Mouse (Mus musculus): ENCODE results near the gene Pik3r3. TPM values are rescaled to one million over a fixed set of nuclear protein-coding genes. Genes with fewer than 3 reads are reported as not detected.

The Pik3r3 gene
- total and polyA plus RNA-seq, 2 experiments from 2014 or later: 37.8 to 39.8 TPM

DNA sequence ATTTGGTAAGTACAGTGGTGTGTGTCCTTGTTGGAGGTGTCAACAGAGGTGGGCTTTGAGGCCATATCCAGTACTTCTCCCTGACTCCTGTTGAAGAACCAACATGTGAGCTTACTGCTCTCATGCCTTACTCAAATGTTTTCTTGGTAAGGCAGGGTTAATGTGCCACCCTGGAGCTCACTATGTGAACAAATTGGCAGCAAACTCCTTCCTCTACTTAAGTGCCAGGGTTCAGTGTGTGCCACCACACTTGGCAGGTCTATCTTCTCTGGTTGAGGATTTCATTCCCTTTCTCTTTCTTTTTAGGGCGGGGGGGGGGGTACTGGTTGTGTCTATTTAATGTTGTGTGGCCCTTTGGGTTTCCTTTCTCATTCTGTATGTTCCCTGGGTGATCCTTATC lies 83.1 kb downstream of the Pik3r3 start:
- Histone ChIP-seq H3K4me1 (ENCODE audit: insufficient read depth, low read length) (no peaks in the 10 kb centered on the region), H3K36me3 (ENCODE audit: insufficient read depth, low read length) (peaks cover 56% of the 10 kb centered on the region), H3K9me3 (ENCODE audit: low read length) (no peaks in the 10 kb centered on the region), H3K4me2 (ENCODE audit: low read depth, low read length) (no peak overlapping the region), H3K27ac (no peak overlapping the region), H3K4me3 (ENCODE audit: low read length) (no peak overlapping the region), H3K27me3 (ENCODE audit: insufficient read depth, low read length) (no peaks in the 10 kb centered on the region), H3K9ac (replicated peaks; ENCODE audit: low read length) (no peak overlapping the region)
- 16% methylated on average over 1 of the region's 1 CpGs for WGBS
- DNase-seq (ENCODE audit: low spot score): no peak
- no peak for TF ChIP-seq CTCF (IDR thresholded peaks at IDR 0.05; ENCODE audit: low read depth)
- no peak for ATAC-seq

DNA sequence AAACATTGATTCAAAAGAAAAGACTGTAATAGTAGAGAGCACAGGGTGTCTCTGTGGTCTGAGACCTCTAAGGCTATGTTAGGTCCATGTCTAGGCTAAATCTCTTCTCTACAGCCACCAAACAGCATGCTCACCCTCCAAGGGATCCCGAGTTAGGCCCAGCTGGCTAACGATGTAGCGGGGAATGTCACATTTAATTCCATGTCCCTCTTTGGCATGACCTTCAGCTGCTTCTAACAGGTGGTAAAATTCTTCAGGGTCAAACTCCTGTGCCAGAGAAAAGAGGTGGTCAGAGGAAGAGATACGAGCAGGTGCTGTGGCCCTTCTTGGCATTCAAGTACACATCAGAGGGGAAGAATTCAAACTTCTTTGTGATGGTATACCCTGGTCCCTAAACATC lies 96.2 kb downstream of the Pik3r3 start:
- ATAC-seq: no peak

DNA sequence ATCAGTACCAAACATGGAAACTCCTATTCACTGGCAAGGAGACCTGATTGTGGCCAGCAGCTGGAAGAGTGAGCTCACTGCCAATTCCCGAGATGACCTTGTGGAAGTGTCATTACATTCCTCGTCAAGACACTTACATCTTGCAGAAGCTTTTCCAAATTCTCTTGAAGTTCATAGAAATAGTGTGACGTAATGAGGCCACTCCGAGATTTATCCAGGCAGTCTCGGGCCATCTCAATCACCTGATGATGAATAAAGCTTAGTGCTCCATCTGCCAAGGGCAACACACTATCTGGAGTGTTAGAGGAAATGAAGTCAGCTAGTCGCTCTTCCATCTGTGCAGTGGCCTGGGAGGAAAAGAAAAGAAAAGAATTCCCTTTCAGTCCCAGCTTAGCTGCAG lies 100.7 kb downstream of the Pik3r3 start:
- H3K4me3 ChIP-seq (ENCODE audit: low read length): no peak overlapping the region
- H3K27ac ChIP-seq: no peak overlapping the region
- no peaks in the 10 kb centered on the region for H3K27me3 ChIP-seq (ENCODE audit: insufficient read depth, low read length)
- no peaks in the 10 kb centered on the region for H3K9me3 ChIP-seq (ENCODE audit: low read length)
- no peaks in the 10 kb centered on the region for H3K4me1 ChIP-seq (ENCODE audit: insufficient read depth, low read length)
- H3K4me2 ChIP-seq (ENCODE audit: low read depth, low read length): no peak overlapping the region
- DNase-seq (ENCODE audit: low spot score) (no peak), ATAC-seq (no peak)
- 92% methylated on average over 6 of the region's 6 CpGs for WGBS
- TF ChIP-seq CTCF (IDR thresholded peaks at IDR 0.05; ENCODE audit: low read depth): no peak
- H3K36me3 ChIP-seq (ENCODE audit: insufficient read depth, low read length): peaks cover 57% of the 10 kb centered on the region
- no peak overlapping the region for H3K9ac ChIP-seq (replicated peaks; ENCODE audit: low read length)

More for the DNA sequence above, 96.2 kb downstream of the Pik3r3 start:
- Histone ChIP-seq H3K9me3 (ENCODE audit: low read length) (no peaks in the 10 kb centered on the region), H3K4me2 (ENCODE audit: low read depth, low read length) (no peak overlapping the region), H3K27me3 (ENCODE audit: insufficient read depth, low read length) (no peaks in the 10 kb centered on the region), H3K4me3 (ENCODE audit: low read length) (no peak overlapping the region), H3K27ac (no peak overlapping the region), H3K4me1 (ENCODE audit: insufficient read depth, low read length) (no peaks in the 10 kb centered on the region), H3K9ac (replicated peaks; ENCODE audit: low read length) (no peak overlapping the region), H3K36me3 (ENCODE audit: insufficient read depth, low read length) (peaks cover 74% of the 10 kb centered on the region)
- no peak for DNase-seq (ENCODE audit: low spot score)
- TF ChIP-seq CTCF (IDR thresholded peaks at IDR 0.05; ENCODE audit: low read depth): no peak
- WGBS: 94% methylated on average over 4 of the region's 4 CpGs

DNA sequence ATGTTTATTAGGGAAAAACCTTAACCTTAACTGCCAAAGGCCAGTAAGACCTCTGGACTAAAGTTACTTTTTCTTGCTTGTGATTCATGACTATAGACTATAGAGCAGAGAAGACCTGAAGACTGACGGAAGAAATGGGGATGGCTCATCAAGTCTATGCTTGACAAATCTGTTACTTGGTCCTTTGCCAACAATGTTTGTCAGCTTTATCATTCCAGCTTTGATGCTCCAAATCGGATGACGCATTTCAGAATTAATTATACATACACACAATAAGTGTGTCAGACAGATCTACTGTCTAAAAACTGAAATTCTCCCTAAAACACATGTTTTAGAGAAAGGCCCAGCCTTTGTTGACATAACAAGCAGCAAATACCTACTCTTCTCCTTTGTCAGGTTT lies 107.8 kb downstream of the Pik3r3 start:
- no peak overlapping the region for H3K27ac ChIP-seq
- no peaks in the 10 kb centered on the region for H3K9me3 ChIP-seq (ENCODE audit: low read length)
- H3K4me1 ChIP-seq (ENCODE audit: insufficient read depth, low read length): no peaks in the 10 kb centered on the region
- DNase-seq (ENCODE audit: low spot score): no peak
- TF ChIP-seq CTCF (IDR thresholded peaks at IDR 0.05; ENCODE audit: low read depth): no peak
- WGBS: 82% methylated on average over 3 of the region's 3 CpGs
- no peak overlapping the region for H3K4me2 ChIP-seq (ENCODE audit: low read depth, low read length)
- no peak overlapping the region for H3K9ac ChIP-seq (replicated peaks; ENCODE audit: low read length)
- H3K36me3 ChIP-seq (ENCODE audit: insufficient read depth, low read length): peaks cover 34% of the 10 kb centered on the region; the same call in 1 of the 2 replicates
- H3K27me3 ChIP-seq (ENCODE audit: insufficient read depth, low read length): no peaks in the 10 kb centered on the region
- H3K4me3 ChIP-seq (ENCODE audit: low read length): no peak overlapping the region
- no peak for ATAC-seq

DNA sequence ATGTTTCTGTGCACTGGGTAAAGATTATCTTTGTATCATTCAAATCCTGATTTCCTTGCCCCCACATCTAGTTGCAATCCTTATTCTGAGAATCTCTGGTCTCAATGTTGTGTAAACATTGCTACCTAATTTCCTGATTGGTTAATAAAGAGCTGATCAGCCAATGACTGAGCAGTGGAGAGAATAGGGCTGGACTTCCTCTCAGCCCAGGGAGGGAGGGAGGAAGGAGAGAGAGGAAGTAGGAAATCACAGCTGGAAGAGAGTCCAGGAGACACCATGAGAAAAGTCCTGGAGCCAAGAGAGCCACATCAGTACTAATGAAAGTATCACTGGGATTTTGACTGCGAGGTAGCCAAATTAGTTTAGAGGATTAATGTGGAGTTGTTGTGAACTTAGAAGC lies 114.9 kb downstream of the Pik3r3 start:
- H3K4me3 ChIP-seq (ENCODE audit: low read length): no peak overlapping the region
- H3K27ac ChIP-seq: no peak overlapping the region
- WGBS: 84% methylated on average over 1 of the region's 1 CpGs
- no peak for TF ChIP-seq CTCF (IDR thresholded peaks at IDR 0.05; ENCODE audit: low read depth)
- DNase-seq (ENCODE audit: low spot score) (no peak), ATAC-seq (no peak)
- H3K9me3 ChIP-seq (ENCODE audit: low read length): no peaks in the 10 kb centered on the region
- H3K9ac ChIP-seq (replicated peaks; ENCODE audit: low read length): no peak overlapping the region
- 0 out of 2 replicates have a peak, but pooled peaks cover 3% of the 10 kb centered on the region for H3K36me3 ChIP-seq (ENCODE audit: insufficient read depth, low read length)
- H3K27me3 ChIP-seq (ENCODE audit: insufficient read depth, low read length): no peaks in the 10 kb centered on the region
- H3K4me2 ChIP-seq (ENCODE audit: low read depth, low read length): no peak overlapping the region
- H3K4me1 ChIP-seq (ENCODE audit: insufficient read depth, low read length): no peaks in the 10 kb centered on the region

DNA sequence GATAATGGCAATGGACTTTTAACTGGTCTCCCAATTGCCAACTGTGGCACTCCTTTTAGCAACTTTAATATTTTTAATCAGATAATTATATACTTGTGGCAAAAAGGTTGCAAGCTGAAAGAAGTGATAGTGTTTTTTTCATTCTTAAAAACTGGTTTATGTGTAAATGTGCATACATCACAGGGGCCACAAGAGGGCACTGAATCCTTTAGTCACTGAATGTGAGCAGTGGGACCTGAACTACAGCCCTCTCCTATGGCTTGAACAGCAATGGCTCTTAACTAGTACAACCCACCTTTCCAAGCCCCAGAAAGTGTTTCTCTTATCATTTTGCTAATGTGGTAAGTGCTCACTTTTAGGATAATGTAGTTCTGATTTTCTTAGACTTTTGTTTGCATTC lies 120.7 kb downstream of the Pik3r3 start:
- Histone ChIP-seq H3K4me3 (ENCODE audit: low read length) (no peak overlapping the region), H3K36me3 (ENCODE audit: insufficient read depth, low read length) (no peaks in the 10 kb centered on the region), H3K9ac (replicated peaks; ENCODE audit: low read length) (no peak overlapping the region), H3K27me3 (ENCODE audit: insufficient read depth, low read length) (no peaks in the 10 kb centered on the region), H3K4me2 (ENCODE audit: low read depth, low read length) (no peak overlapping the region), H3K27ac (no peak overlapping the region), H3K9me3 (ENCODE audit: low read length) (no peaks in the 10 kb centered on the region), H3K4me1 (ENCODE audit: insufficient read depth, low read length) (no peaks in the 10 kb centered on the region)
- peak; percentile 84 for TF ChIP-seq CTCF (IDR thresholded peaks at IDR 0.05; ENCODE audit: low read depth)
- peak; percentile 87 for DNase-seq (ENCODE audit: low spot score)
- 0 out of 2 replicates have a peak, but pooled peaks have one; percentile 51 for ATAC-seq

DNA sequence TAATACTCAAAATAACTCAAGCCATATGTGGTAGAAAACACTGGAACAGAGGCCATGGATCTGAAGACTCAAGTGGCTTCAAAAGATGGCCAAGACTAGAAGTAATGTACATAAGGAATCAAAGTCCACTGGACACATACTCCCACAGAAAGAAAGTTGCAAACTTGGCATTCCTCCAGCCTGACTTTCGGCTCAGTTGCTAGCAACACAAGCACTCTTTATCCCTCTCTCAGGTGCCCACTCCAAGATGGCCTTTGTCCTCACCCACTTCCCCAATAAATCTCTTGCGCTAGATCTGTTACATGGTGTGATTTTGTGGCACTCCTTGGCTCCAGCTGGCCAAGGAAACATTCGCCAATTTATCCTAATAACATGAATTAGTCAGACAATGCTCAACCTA lies 131.1 kb downstream of the Pik3r3 start:
- DNase-seq (ENCODE audit: low spot score): peak; percentile 6
- no peak overlapping the region for H3K4me2 ChIP-seq (ENCODE audit: low read depth, low read length)
- peaks cover 3% of the 10 kb centered on the region; the same call in 1 of the 2 replicates for H3K36me3 ChIP-seq (ENCODE audit: insufficient read depth, low read length)
- H3K27ac ChIP-seq: no peak overlapping the region
- no peak overlapping the region for H3K4me3 ChIP-seq (ENCODE audit: low read length)
- TF ChIP-seq CTCF (IDR thresholded peaks at IDR 0.05; ENCODE audit: low read depth): no peak
- ATAC-seq: no peak
- H3K9me3 ChIP-seq (ENCODE audit: low read length): no peaks in the 10 kb centered on the region
- H3K27me3 ChIP-seq (ENCODE audit: insufficient read depth, low read length): no peaks in the 10 kb centered on the region
- 67% methylated on average over 3 of the region's 3 CpGs for WGBS
- no peaks in the 10 kb centered on the region for H3K4me1 ChIP-seq (ENCODE audit: insufficient read depth, low read length)
- no peak overlapping the region for H3K9ac ChIP-seq (replicated peaks; ENCODE audit: low read length)

Other genes with a start within 250 kb of the Pik3r3 start
- gene Faah, start 203.7 kb upstream of the Pik3r3 start, total RNA-seq (2014; rRNA removed): 17.6 and 48.1 TPM in 2 replicates
- 23.2 and 25.2 TPM in 2 replicates for gene Faah, start 203.7 kb upstream of the Pik3r3 start, polyA plus RNA-seq (2015; fragmentation: Nextera tagmentation; extraction: Ambion mirVana)
- 13.6 and 14.6 TPM in 2 replicates for gene Nsun4, start 167.7 kb upstream of the Pik3r3 start, total RNA-seq (2014; rRNA removed)
- gene Nsun4, start 167.7 kb upstream of the Pik3r3 start, polyA plus RNA-seq (2015; fragmentation: Nextera tagmentation; extraction: Ambion mirVana): 10.4 TPM in 2 replicates
- 186 and 220 TPM in 2 replicates for gene Uqcrh, start 146.5 kb upstream of the Pik3r3 start, total RNA-seq (2014; rRNA removed)
- 559 and 586 TPM in 2 replicates for gene Uqcrh, start 146.5 kb upstream of the Pik3r3 start, polyA plus RNA-seq (2015; fragmentation: Nextera tagmentation; extraction: Ambion mirVana)
- gene Lrrc41, start 146.3 kb upstream of the Pik3r3 start, total RNA-seq (2014; rRNA removed): 129 and 133 TPM in 2 replicates
- gene Lrrc41, start 146.3 kb upstream of the Pik3r3 start, polyA plus RNA-seq (2015; fragmentation: Nextera tagmentation; extraction: Ambion mirVana): 60.2 and 61.9 TPM in 2 replicates
- gene Rad54l, start 97.9 kb upstream of the Pik3r3 start, total RNA-seq (2014; rRNA removed): 3.8 and 5.3 TPM in 2 replicates
- 5.4 and 6.1 TPM in 2 replicates for gene Rad54l, start 97.9 kb upstream of the Pik3r3 start, polyA plus RNA-seq (2015; fragmentation: Nextera tagmentation; extraction: Ambion mirVana)
- gene Pomgnt1, start 97.8 kb upstream of the Pik3r3 start, total RNA-seq (2014; rRNA removed): 85.9 and 88.7 TPM in 2 replicates
- 59.4 and 63.3 TPM in 2 replicates for gene Pomgnt1, start 97.8 kb upstream of the Pik3r3 start, polyA plus RNA-seq (2015; fragmentation: Nextera tagmentation; extraction: Ambion mirVana)
- gene Lurap1, start 70.3 kb upstream of the Pik3r3 start, total RNA-seq (2014; rRNA removed): 6.2 and 7.9 TPM in 2 replicates
- gene Lurap1, start 70.3 kb upstream of the Pik3r3 start, polyA plus RNA-seq (2015; fragmentation: Nextera tagmentation; extraction: Ambion mirVana): 4.0 TPM in 2 replicates
- 0.16 and 0.40 TPM in 2 replicates for gene Tspan1, start 54.0 kb upstream of the Pik3r3 start, total RNA-seq (2014; rRNA removed)
- 0.21 and 0.34 TPM in 2 replicates for gene Tspan1, start 54.0 kb upstream of the Pik3r3 start, polyA plus RNA-seq (2015; fragmentation: Nextera tagmentation; extraction: Ambion mirVana)
- not detected in 2 replicates for gene 1700042G07Rik, start 48.2 kb upstream of the Pik3r3 start, total RNA-seq (2014; rRNA removed)
- gene 1700042G07Rik, start 48.2 kb upstream of the Pik3r3 start, polyA plus RNA-seq (2015; fragmentation: Nextera tagmentation; extraction: Ambion mirVana): not detected in 2 replicates
- not detected in 2 replicates for gene Gm49337, start 48.2 kb upstream of the Pik3r3 start, total RNA-seq (2014; rRNA removed)
- gene Gm49337, start 48.2 kb upstream of the Pik3r3 start, polyA plus RNA-seq (2015; fragmentation: Nextera tagmentation; extraction: Ambion mirVana): not detected in 2 replicates
- 63.9 and 80.6 TPM in 2 replicates for gene Mast2, start 242.6 kb downstream of the Pik3r3 start, total RNA-seq (2014; rRNA removed)
- gene Mast2, start 242.6 kb downstream of the Pik3r3 start, polyA plus RNA-seq (2015; fragmentation: Nextera tagmentation; extraction: Ambion mirVana): 20.7 and 25.5 TPM in 2 replicates

Data from hindbrain, postnatal 0 days (tissue).